ENCODE assay signal across 7 mouse cellular contexts in the genomic region with DNA sequence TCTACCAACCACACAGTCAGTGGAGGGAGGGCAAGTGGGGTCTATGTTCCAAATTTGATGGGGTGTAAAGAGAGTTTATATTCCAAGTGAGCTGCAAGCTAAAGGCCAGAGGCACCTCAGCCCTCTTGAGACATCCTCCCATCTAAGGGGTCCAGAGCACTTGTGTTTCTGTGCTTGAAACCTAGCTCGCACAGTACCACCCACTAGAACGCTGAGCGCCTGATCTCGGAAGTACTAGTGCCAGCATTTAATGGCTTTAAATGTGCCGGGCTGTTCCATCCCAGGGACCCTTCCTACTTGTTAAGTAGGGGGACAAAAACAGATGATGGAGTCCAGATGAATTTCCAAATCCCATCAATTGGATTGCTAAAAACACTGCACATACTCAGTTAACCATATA. TPM values are rescaled to one million over a fixed set of nuclear protein-coding genes. Genes with fewer than 3 reads are reported as not detected.
A peak's percentile ranks its signal among the peaks of the same experiment; 100 is the strongest.
DNase-seq lines count a peak whose midpoint lies in the region; ATAC-seq and TF ChIP-seq lines count a peak whose summit lies in the region.

No protein-coding gene starts in this region.

- no peaks in the 10 kb centered on the region for H3K9me3 ChIP-seq in kidney, postnatal 0 days (replicated peaks; ENCODE audit: low read length)
- H3K9me3 ChIP-seq in forebrain, embryonic 11.5 days (ENCODE audit: control insufficient read depth, low read length) = no peaks in the 10 kb centered on the region
- H3K9me3 ChIP-seq in hindbrain, embryonic 16.5 days (ENCODE audit: control insufficient read depth, low read length) = no peaks in the 10 kb centered on the region
- H3K9me3 ChIP-seq in midbrain, postnatal 0 days (ENCODE audit: low read length) = no peaks in the 10 kb centered on the region

- TF ChIP-seq CTCF in kidney, postnatal 0 days (IDR thresholded peaks at IDR 0.05; ENCODE audit: low read depth) = no peak
- no peak for TF ChIP-seq CTCF in midbrain, postnatal 0 days (IDR thresholded peaks at IDR 0.05)

- ATAC-seq in kidney, postnatal 0 days (replicated peaks; ENCODE audit: low FRiP score, low read depth) = no peak
- no peak for ATAC-seq in forebrain, embryonic 11.5 days (replicated peaks; ENCODE audit: low FRiP score)
- ATAC-seq in hindbrain, embryonic 16.5 days = no peak
- ATAC-seq in midbrain, postnatal 0 days (ENCODE audit: low FRiP score) = no peak
- ATAC-seq in megakaryocyte-erythroid progenitor cell, adult 5-6 weeks (replicated peaks; ENCODE audit: low FRiP score, low TSS enrichment, poor library complexity, severe bottlenecking) = no peak

- H3K4me2 ChIP-seq in kidney, postnatal 0 days (ENCODE audit: low read length) = peak overlapping the region; percentile 78; the same call in 1 of the 2 replicates
- peak overlapping the region; percentile 84; the same call in 1 of the 2 replicates for H3K4me2 ChIP-seq in forebrain, embryonic 11.5 days (ENCODE audit: low read depth, low read length, severe bottlenecking)
- peak overlapping the region; percentile 70 for H3K4me2 ChIP-seq in hindbrain, embryonic 16.5 days (ENCODE audit: low read length)
- peak overlapping the region; percentile 85 for H3K4me2 ChIP-seq in midbrain, postnatal 0 days (ENCODE audit: low read depth, low read length, poor library complexity, severe bottlenecking)

- no peaks in the 10 kb centered on the region for H3K36me3 ChIP-seq in kidney, postnatal 0 days (ENCODE audit: insufficient read depth, low read length)
- H3K36me3 ChIP-seq in forebrain, embryonic 11.5 days (ENCODE audit: control insufficient read depth, insufficient read depth, low read length) = no peaks in the 10 kb centered on the region
- no peaks in the 10 kb centered on the region for H3K36me3 ChIP-seq in hindbrain, embryonic 16.5 days (ENCODE audit: control insufficient read depth, insufficient read depth, low read length)
- H3K36me3 ChIP-seq in midbrain, postnatal 0 days (ENCODE audit: insufficient read depth, low read length) = no peaks in the 10 kb centered on the region

- DNase-seq in kidney, postnatal 0 days (ENCODE audit: low spot score) = no peak
- no peak for DNase-seq in kidney, postnatal 4 days
- no peak for DNase-seq in forebrain, embryonic 11.5 days (ENCODE audit: low spot score)
- DNase-seq in midbrain, postnatal 0 days (ENCODE audit: low spot score) = no peak
- DNase-seq in ovary, postnatal 36 days (ENCODE audit: low spot score) = no peak

- H3K27me3 ChIP-seq in kidney, postnatal 0 days (ENCODE audit: insufficient read depth, low read length) = no peaks in the 10 kb centered on the region
- no peaks in the 10 kb centered on the region for H3K27me3 ChIP-seq in forebrain, embryonic 11.5 days (ENCODE audit: control insufficient read depth, insufficient read depth, low read length)
- no peaks in the 10 kb centered on the region for H3K27me3 ChIP-seq in hindbrain, embryonic 16.5 days (replicated peaks; ENCODE audit: control insufficient read depth, insufficient read depth, low read length)
- H3K27me3 ChIP-seq in midbrain, postnatal 0 days (ENCODE audit: insufficient read depth, low read length) = no peaks in the 10 kb centered on the region

- 76% methylated on average over 5 of the region's 5 CpGs for WGBS in kidney, postnatal 0 days
- 50% methylated on average over 5 of the region's 5 CpGs for WGBS in forebrain, embryonic 11.5 days
- WGBS in hindbrain, embryonic 16.5 days = 31% methylated on average over 5 of the region's 5 CpGs
- WGBS in midbrain, postnatal 0 days = 43% methylated on average over 5 of the region's 5 CpGs

- H3K4me3 ChIP-seq in kidney, postnatal 0 days (replicated peaks; ENCODE audit: low read depth, low read length) = peak overlapping the region; percentile 94; the same call in 1 of the 2 replicates
- H3K4me3 ChIP-seq in forebrain, embryonic 11.5 days (ENCODE audit: low read depth, low read length) = no peak overlapping the region
- peak overlapping the region; percentile 87 for H3K4me3 ChIP-seq in hindbrain, embryonic 16.5 days (ENCODE audit: low read length)
- peak overlapping the region; percentile 93 for H3K4me3 ChIP-seq in midbrain, postnatal 0 days (ENCODE audit: low read depth, low read length)

- no peak overlapping the region for H3K9ac ChIP-seq in kidney, postnatal 0 days (ENCODE audit: low read depth, low read length)
- no peak overlapping the region for H3K9ac ChIP-seq in forebrain, embryonic 11.5 days (ENCODE audit: low read length)
- H3K9ac ChIP-seq in hindbrain, embryonic 16.5 days (ENCODE audit: low read depth, low read length) = peak overlapping the region; percentile 95; the same call in 1 of the 2 replicates
- peak overlapping the region; percentile 94 for H3K9ac ChIP-seq in midbrain, postnatal 0 days (replicated peaks; ENCODE audit: low read length, poor library complexity, severe bottlenecking)

- no peak overlapping the region for H3K27ac ChIP-seq in kidney, postnatal 0 days
- no peak overlapping the region for H3K27ac ChIP-seq in forebrain, embryonic 11.5 days (ENCODE audit: low read depth, low read length)
- H3K27ac ChIP-seq in hindbrain, embryonic 16.5 days (ENCODE audit: low read depth, low read length) = no peak overlapping the region
- H3K27ac ChIP-seq in midbrain, postnatal 0 days (ENCODE audit: low read depth, low read length) = no peak overlapping the region

- peaks cover 6% of the 10 kb centered on the region; the same call in 1 of the 2 replicates for H3K4me1 ChIP-seq in kidney, postnatal 0 days (replicated peaks; ENCODE audit: insufficient read depth, low read length)
- peaks cover 18% of the 10 kb centered on the region for H3K4me1 ChIP-seq in forebrain, embryonic 11.5 days (replicated peaks; ENCODE audit: control insufficient read depth, insufficient read depth, low read length)
- H3K4me1 ChIP-seq in hindbrain, embryonic 16.5 days (ENCODE audit: control insufficient read depth, insufficient read depth, low read depth, low read length) = peaks cover 47% of the 10 kb centered on the region
- peaks cover 26% of the 10 kb centered on the region for H3K4me1 ChIP-seq in midbrain, postnatal 0 days (ENCODE audit: insufficient read depth, low read length)

RNA-seq across cellular contexts. Expression of gene 1700025G04Rik, which starts 1.9 kb away (rescaled TPM):
- 14.8 and 15.5 TPM in 2 replicates for polyA plus RNA-seq in kidney, postnatal 0 days (2015; fragmentation: Nextera tagmentation; extraction: Ambion mirVana)
- polyA plus RNA-seq in forebrain, embryonic 11.5 days (2014; fragmentation: Nextera tagmentation; extraction: Ambion mirVana) = 25.6 and 28.7 TPM in 2 replicates
- 24.9 TPM in 2 replicates for polyA plus RNA-seq in hindbrain, embryonic 16.5 days (2015; fragmentation: Nextera tagmentation; extraction: Ambion mirVana)
- 24.0 and 34.2 TPM in 2 replicates for total RNA-seq in midbrain, postnatal 0 days (2014; rRNA removed)
- polyA plus RNA-seq in midbrain, postnatal 0 days (2015; fragmentation: Nextera tagmentation; extraction: Ambion mirVana) = 20.4 and 22.6 TPM in 2 replicates
- 0.04 and 0.25 TPM in 2 replicates for total RNA-seq in megakaryocyte-erythroid progenitor cell, adult 5-6 weeks (2014; fragmentation: Nextera tagmentation)
- 1.7 and 2.0 TPM in 2 replicates for total RNA-seq in megakaryocyte-erythroid progenitor cell, adult 5-6 weeks (2017)

Comparison
In these comparisons a context has a peak if more than half of its experiments do, and no peak if none do; other contexts are left out.
1. H3K9ac ChIP-seq: peak in hindbrain, embryonic 16.5 days (single experiment) and midbrain, postnatal 0 days (single experiment); none in kidney, postnatal 0 days (single experiment) and forebrain, embryonic 11.5 days (single experiment).
2. Peak in every context shown above with its lines, with median percentiles within 50 percentile points of each other: H3K4me2 ChIP-seq.